Mouse (Mus musculus) liver, adult (tissue): ENCODE results near the gene Cux2.

Experiments
- GATA4 ChIP-seq: IDR thresholded peaks from 2 replicates; pipeline ENCODE4 v1.6.1; 2014; ENCODE audit warnings: mild to moderate bottlenecking, low read length; ENCODE audit not compliant: insufficient replicate concordance

Gene Cux2

DNA sequence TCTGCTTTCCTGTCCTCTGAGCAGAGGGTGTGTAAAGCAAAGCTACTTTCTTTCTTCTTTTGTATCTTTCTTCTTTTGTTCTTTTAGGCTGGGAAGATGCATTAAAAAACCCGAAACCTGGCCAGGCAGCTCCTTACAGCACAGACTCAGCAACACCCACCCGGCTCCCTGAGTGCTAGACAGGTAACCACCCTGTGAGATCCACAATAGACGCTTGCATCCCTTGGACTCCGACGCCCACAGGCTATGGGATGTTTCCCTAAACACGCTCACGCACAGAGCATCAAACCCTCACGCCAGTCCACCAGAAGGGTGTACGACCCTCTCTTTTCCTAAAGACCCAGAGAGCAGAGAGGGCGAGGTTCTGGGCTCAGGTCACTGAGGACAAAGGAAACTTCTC, 155.3 kb downstream of the Cux2 start:
- TF ChIP-seq GATA4: no peak

GRCm38 (mm10) chr5:121893581-121893980, 156.3 kb downstream of the Cux2 start:
- no peak for TF ChIP-seq GATA4

DNA sequence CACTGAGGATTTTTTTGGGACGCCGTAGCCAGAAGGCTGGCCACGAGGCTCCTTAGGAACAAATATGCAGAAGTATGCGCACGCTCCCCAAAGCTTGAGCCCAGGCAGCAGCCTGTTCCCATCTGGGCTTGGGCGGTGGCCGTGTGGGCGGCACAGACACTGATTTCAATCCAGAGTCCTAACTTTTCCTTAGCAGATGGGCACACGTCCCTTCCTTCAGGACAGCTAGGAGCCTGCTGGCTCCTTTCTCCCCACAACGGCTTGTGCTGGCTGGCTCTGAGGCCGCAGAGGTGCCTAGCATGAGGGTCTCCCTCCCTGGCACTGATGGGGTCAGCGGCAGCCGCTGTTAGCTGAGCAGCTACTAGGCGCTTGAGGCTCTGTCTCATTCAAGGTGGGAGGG, 157.6 kb downstream of the Cux2 start:
- no peak for TF ChIP-seq GATA4

DNA sequence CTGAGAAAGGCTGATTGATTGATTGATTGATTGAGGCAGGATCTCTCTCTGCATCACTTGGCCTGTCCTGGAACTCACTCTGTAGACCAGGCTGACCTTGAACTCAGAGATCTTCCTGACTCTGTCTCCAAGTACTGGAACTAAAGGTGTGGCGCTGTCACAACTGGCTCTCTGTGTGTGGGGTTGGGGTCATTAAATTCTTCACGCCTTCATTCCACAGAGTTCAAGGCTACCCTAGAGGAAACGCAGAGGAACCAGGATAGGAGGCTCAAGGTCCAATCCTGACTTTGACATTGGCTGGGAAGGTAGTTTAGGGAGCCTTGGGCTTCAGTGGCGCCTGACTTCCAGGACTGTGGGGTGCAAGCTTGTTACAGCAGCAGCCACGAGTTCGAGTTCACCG, 159.0 kb downstream of the Cux2 start:
- no peak for TF ChIP-seq GATA4

GRCm38 (mm10) chr5:121889819-121890362, 160.0 kb downstream of the Cux2 start:
- no peak for TF ChIP-seq GATA4

GRCm38 (mm10) chr5:121889375-121889774, 160.5 kb downstream of the Cux2 start:
- no peak for TF ChIP-seq GATA4

DNA sequence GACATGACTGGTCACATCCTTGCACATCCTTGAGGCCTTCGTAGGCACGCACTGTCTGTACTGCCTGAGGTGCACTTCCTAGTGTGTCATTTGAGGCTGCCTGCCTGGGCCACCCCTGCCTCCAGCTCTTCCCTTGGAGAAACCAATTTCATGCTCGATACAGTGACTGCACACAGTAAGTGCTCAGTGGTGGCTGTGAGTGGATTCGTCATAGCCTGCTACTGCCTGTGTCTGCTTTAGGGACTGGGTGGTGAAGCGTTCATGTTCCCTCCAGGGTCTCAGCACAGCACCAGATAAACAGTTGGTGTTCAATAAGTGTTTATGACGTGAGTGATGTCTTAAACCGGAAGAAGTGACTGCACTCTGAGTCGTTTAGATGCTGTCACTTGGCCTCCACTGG, 166.5 kb downstream of the Cux2 start:
- no peak for TF ChIP-seq GATA4

DNA sequence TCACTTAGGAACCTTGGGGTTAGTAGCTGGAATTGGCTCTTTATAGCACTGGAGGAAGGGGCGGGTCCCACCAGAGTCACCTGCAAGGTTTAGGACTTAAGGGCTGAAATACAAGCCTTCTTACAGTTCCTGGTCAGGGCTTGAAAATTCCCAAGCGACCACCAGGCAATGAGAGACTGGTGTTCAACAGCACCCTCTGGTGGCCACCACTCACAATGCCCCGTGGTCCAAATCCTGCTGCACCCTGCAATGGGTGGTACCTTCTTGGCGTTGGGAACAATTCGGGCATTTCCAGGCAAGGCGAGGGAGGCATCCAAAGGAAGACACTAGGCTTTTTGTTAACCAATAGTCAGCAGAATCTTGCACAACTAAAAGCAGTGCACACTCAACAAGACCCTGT, 170.7 kb downstream of the Cux2 start:
- TF ChIP-seq GATA4: no peak

DNA sequence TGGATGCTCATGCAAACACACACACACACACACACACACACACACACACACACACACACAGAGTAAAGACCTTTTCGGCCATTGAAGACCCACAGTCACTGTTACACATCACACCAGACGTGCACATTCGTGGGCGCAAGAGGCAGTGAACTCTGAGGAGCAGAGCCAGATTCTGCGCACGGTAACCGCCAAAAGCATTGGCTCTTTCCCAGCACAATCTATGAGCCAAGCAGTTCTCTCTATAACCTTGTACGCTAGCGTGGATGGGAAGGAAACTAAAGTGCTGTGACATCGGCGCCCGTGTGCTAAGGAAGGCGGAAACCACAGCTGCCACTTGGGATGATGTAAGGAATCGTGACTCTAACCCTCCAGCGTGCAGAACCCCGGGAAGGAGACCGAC, 171.2 kb downstream of the Cux2 start:
- TF ChIP-seq GATA4: no peak

DNA sequence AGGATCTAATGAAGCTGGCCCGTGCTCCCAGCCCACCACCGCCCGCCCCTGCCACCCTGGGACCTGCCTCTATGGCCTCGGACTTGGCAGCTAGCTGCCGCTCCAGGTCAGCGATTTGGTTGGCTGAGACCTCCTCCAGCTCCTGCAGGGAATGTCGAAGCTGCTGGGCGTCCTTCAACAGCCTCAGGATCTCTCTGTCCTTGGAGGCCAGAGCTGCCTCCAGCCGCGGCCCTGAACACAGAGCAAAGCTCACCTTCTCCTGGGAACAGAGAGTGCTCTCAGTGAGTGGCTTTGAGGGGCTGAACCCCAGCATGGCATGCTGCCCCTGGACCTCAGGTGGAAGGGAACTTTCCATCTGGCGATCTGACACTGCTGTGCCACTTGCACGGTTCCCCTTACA, 173.0 kb downstream of the Cux2 start:
- no peak for TF ChIP-seq GATA4

GRCm38 (mm10) chr5:121875041-121875440, 174.9 kb downstream of the Cux2 start:
- no peak for TF ChIP-seq GATA4

- no peak for TF ChIP-seq GATA4
Observed at GRCm38 (mm10) chr5:121872158-121872557, 177.7 kb downstream of the Cux2 start.

- no peak for TF ChIP-seq GATA4
Observed at GRCm38 (mm10) chr5:121871515-121872030, 178.3 kb downstream of the Cux2 start.

- TF ChIP-seq GATA4: no peak
Observed at GRCm38 (mm10) chr5:121870832-121871231, 179.1 kb downstream of the Cux2 start.

DNA sequence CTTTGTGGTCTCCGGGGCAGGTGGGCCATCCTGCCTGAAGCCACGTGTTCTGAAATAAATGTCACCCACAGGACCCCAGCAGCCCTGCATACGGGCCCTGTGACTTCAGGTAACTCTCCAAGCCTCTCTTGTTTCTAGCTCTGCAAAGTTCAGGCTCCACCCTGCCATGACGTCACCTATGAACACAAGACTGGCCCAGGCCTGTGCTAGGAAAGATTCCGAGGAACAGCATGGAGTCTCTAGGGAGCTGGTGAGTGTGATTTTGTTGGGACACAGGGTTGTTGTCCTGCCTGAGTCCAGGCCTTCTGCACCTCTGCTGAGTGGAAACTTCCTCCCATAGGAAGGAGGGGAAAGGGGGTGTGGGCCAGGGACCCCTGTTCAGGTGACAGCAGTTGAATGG, 181.9 kb downstream of the Cux2 start:
- TF ChIP-seq GATA4: no peak

- no peak for TF ChIP-seq GATA4
Observed at GRCm38 (mm10) chr5:121864330-121864729, 185.6 kb downstream of the Cux2 start.

DNA sequence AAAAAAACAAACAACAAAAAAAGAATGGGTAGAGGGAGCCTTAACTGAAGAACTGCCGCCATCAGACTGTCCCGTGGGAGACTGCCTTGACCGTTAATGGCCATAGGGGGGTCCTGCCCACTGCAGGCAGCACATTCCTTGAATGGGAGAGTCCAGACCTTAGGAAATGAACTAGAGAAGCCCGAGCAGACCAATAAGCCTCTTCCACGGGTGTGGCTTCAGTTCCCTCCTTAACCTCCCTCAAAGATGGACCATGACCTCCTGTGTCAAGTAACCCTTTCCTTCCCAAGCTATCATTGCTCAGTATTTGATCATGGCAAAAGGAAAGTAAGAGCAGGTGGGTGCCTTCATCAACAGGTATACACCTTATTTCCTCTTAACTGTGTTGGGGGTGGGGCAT, 187.9 kb downstream of the Cux2 start:
- TF ChIP-seq GATA4: no peak

DNA sequence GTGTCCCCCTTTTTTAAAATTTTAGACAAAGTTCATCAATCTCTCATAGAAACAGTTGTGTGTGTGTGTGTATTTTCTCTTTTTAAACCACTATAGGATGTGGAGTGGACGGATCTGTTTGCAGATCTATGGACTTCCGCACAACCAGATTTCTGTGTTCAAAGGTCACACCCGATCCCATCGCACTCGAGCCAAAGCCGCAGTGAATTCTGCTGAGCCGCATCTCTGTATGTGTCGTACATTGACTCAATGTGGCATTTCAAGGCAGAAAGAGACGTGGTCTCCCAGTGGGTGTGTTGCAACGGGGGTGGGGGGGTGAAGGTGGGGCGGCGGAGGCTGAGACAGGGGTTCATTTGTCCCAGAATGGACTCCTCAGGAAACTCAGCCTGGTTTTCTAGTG, 191.5 kb downstream of the Cux2 start:
- TF ChIP-seq GATA4: no peak

DNA sequence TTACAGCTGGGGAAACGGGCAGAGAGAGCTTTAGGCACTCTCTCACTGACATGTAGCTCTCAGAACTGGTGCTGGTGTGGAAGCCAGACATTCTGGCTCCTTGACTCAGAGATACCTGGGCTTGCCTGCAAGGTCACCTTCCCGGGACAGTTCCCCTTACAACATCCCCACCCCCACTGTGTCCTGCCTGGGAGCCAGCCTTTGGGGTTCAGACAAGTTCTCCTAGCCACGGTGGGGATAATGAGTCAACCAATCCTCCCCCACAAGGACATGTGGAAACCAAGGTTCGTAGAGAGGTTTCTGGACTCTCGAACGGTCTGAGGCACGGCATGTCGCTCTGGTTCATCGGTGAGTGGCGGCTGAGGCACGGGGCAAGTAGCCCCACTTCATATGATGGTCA, 193.2 kb downstream of the Cux2 start:
- no peak for TF ChIP-seq GATA4
